Mouse (Mus musculus) gastrocnemius, postnatal 25 days (tissue): ENCODE data around the gene Pold1. TPM values are rescaled to one million over a fixed set of nuclear protein-coding genes. Genes with fewer than 3 reads are reported as not detected.

ENCODE experiments used
- DNase-seq: peaks from one replicate; pipeline ENCODE4 v3.0.0; 2022
- long read RNA-seq, 2 experiments: library from polyadenylated mRNA; stranded (forward); transcript quantifications; one replicate each; pipeline ENCODE4 v2.0.0; 2021
- total RNA-seq, 2 experiments: library from RNA; stranded (reverse); gene quantifications; 1 replicate in 1 of 2; 2 replicates in 1 of 2; pipeline ENCODE4 v1.2.3; 2021

Pold1 gene
- total RNA-seq: 1 to 10 TPM; 4.7 to 5.2 TPM
- long read RNA-seq, experiment 1: 0 reads
- long read RNA-seq, experiment 2, partial matches to known transcripts: 0 of 2 reads
- long read RNA-seq, experiment 2, other reads (novel, unspliced or antisense): 0 of 2 reads

DNA sequence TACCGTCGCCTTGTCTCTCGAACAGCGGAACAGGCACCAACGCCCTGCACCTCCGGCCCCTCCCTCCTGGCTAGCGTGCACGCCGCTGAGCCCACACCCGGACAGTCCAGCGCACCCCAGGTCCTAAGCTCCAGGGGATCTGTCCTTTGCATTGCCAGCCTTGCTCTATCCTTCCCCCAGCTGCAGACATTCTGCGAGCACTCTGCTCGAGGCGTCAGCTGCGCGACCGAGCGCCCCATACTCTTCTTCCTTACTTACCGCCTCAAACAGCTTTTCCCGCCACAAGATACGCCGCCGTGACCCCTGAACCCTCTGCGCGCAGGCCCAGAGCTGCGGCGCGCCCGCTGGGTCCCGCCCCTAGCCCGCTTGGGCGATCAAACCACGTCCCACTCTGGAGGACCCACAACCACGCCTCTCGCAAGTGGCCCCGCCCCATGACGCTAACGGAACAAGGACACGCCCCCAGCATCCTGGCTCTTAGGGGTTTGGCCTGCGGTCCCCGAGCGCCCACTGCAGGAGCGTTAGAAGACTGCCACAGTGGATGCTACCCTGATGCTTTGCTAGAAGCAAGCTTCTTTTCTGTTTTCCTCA lies at the start of gene Pold1:
Gene Pold1 (minus strand): TSS at position 353 of the 591 bp plus-strand sequence.
- peak; percentile 99 for DNase-seq

DNA sequence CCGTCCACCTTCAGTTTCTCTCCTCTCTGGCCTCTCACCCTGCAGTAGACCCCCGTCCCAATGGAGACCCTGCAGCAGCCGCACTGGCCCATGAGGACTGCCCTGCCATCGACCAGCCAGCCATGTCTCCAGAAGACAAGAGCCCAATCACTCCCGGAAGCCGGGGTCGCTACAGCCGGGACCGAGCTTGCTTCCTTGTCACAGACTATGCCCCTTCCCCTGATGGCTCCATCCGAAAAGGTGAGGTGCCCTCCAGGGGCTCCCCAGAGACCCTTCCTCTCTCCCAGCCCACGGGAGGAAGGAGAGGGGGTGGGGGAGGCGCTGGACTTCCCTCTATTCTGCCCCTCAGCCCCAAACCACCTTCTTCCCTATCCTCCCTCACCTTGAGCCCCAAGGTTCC lies 49.7 kb upstream of the Pold1 start:
- DNase-seq: no peak

DNA sequence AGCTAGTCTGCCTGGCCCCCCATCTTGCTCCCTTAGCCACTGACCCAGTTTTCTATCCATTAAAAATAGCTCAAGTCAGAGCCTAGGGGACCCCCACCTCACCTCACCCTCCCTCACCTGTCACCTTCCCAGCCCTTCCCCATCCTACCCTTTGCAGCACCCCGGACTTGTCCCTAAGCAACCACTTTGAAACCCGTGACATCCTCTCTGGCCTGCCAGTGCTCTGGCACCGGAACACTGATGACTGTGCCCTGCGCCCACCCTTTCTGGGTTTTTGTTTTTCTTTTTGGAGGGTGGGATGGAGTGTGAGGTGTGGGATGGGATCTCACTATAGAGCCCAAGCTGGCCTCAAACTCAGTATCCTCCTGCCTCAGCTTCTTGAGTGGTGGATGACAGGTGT lies 49.0 kb upstream of the Pold1 start:
- DNase-seq: no peak

DNA sequence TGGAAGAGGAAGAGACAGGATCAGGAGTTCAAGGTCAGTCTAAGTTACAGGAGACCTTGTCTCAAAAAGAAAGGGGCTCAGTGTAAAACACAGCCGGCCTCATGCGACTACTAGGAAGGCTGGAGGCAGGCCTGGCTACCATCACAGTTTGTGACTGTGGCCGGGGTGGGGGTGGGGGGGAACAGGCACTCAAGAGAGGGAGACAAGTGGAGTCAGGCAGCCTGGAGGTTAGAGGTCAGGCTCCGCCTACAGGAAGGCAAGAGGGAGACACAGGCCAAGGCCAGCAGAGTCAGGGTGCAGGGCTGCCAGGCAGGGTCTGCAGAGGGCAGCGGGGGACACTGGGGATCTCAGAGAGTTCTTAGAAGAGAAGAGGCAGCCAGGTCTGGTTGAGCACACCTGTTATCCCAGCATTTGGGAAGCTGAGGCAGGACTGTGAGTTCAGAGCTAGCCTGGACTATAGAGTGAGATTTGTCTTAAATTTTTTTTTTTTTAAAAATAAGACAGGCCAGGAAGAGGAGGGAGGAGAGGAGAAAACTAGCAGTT lies 48.4 kb upstream of the Pold1 start:
- DNase-seq: no peak

DNA sequence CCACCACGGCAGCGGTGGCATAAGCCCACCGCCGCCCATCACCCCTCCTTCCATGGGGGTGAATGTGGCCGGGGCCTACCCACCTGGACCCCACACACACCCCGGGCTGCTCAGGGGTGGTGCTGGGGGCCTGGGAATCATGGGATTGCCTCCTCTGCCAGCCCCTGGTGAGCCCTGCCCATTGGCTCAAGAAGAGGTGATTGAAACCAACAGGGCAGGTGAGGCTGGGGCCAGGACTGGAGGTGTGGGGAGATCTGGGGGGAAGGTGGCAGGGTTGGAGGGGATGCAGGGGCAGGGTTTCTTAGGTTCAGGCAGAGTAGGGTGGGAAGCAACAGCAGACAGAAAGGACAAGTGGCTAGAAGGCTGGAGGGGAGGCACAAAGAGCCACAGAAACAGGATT lies 47.4 kb upstream of the Pold1 start:
- no peak for DNase-seq

DNA sequence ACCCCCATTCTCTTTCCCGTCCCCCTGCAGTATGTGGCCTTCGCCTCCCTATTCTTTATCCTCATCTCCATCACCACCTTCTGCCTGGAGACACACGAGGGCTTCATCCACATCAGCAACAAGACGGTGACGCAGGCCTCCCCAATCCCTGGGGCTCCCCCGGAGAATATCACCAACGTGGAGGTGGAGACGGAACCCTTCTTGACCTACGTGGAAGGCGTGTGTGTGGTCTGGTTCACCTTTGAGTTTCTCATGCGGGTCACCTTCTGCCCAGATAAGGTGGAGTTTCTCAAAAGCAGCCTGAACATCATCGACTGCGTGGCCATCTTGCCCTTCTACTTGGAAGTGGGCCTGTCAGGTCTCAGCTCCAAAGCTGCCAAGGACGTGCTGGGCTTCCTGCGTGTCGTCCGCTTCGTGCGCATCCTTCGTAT lies 46.5 kb upstream of the Pold1 start:
- DNase-seq: no peak

DNA sequence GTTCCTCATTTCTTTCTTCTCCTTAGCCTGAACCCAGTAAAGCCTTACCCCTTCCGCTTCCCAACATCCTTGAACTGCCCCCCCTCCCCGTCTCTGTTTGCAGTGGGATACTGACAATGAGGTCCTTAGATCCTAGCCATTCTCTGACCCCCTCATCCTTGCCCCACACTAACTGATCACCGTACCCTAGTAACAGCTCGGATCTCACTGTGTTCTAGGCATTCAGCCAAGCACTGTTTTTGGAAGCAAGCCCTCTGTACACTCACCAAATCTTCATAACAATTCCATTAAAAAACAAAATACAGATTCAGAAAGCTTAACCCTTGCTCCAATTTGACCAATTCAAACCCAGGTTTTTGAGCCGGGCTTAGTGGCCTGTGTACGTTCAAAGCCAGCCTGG lies 45.6 kb upstream of the Pold1 start:
- DNase-seq: no peak

DNA sequence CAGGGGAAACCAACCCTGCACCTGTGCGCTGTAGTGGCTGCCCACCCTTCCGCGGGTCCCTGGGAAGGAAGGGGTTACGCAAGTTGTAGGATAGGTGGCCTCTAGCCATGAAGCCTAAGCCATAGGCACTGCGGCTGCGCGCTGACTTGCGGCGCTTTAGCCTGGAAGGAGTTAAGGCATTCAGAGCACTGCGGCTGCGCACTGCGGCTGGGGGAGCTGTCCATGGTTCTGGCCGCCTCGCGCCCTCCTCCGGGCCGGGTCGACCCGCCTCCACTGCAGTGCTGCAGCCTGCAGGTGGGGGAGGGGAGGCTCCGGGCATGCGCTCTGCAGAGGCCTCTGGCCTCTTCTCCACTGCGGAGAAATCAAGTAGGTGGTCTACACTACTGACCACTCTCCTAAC lies 45.1 kb upstream of the Pold1 start:
- peak; percentile 64 for DNase-seq

DNA sequence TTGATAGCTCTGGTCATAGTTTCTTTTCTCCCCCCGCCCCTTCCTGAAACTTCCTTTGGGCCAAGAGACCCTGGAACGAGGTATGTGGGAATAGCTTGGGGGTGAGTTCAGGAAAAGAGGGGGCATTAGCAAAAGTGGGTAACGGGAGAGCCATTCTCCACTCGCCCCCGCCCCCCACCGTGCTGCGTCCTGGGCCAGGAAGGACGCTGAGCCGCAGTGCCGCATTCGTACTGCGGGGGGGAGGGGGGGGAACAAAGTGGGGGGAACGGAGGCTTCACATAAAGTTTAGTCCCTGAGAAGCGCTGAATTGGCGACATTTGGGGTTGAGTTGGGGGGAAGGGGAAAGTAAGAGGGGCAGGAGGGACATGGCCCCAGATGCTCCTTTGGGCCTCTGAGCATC lies 44.4 kb upstream of the Pold1 start:
- DNase-seq: no peak

DNA sequence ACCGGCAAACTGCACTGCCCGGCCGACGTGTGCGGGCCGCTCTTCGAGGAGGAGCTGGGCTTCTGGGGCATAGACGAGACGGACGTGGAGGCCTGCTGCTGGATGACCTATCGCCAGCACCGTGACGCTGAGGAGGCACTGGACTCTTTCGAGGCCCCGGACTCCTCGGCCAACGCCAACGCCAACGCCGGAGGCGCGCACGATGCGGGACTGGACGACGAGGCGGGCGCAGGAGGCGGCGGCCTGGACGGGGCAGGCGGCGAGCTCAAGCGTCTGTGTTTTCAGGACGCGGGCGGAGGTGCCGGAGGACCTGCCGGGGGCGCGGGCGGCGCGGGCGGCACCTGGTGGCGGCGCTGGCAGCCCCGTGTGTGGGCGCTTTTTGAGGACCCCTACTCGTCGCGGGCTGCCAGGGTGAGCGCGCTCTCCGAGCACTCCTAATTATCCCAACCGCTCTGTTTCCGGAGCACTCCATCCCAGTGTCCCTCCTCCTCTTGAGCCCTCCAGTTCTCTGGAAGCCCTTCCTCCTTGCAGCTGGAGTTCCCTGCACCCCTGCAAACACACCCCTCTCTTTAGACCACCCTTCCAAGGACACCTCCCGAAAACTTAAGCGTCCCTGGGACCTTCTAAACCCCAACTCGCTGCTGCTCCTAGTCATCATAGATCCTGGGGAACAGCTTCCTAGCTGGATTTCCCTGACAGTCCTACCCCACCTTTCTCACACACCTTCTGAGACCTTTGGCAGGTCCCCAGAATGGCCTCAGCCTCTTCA lies 42.9 kb upstream of the Pold1 start:
- DNase-seq: no peak

DNA sequence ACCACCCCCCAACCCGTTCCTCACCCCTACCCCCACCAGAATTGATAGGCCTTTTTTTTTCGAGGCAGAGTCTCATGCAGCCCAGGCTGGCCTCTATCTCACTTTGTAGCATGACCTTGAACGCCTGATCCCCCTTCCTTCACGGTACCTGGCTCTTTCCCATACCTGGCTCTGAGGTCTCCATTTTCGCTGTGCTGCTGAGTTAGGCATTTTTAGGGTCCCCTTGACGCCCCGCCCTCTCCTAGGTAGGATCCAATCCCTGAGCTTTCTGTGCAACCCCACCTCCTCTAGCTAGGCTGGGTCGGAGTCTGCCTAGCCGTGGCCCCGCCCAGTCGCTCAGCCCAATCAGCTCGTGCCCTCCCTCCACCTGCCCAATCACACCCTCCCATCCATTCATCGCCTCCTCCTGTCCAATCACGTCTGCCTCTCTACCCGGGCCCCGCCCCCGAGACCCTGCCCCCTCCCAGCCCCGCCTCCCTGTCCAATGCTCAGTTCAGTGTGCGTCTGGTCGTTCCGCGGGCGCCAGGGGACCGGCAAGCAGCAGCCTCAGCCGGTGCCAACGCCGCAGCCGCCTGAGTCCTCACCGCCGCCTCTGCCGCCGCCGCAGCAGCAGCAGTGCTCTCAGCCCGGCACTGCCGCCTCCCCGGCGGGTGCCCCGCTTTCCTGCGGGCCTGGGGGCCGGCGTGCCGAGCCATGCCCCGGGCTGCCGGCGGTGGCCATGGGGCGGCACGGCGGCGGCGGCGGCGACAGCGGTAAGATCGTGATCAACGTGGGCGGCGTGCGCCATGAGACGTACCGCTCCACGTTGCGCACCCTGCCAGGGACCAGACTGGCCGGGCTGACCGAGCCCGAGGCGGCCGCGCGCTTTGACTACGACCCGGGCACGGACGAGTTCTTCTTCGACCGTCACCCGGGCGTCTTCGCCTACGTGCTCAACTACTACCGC lies 42.0 kb upstream of the Pold1 start, which contains the start of gene Kcnc3:
Gene Kcnc3 (plus strand): TSS at position 263 of the 946 bp plus-strand sequence.
- DNase-seq: peak; percentile 91

DNA sequence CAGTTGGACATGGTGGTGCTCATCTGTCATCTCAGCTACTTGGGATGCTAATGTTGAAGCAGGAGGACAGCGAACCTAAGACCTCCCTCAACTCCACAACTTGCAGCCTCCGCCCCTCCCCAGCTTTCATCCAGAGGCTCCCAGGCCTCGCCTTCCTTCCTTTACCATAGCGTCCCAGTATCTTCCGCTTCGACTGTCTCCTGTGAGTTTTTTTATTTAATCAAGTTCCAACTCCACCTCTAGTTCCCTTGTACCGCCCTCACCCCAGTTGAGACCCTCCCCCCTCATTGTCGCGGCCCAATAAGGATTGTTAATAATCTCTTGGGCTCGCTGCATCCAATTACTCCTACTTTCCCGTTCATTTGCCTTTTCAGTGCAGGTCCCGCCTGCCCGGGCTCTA lies 41.3 kb upstream of the Pold1 start:
- no peak for DNase-seq

DNA sequence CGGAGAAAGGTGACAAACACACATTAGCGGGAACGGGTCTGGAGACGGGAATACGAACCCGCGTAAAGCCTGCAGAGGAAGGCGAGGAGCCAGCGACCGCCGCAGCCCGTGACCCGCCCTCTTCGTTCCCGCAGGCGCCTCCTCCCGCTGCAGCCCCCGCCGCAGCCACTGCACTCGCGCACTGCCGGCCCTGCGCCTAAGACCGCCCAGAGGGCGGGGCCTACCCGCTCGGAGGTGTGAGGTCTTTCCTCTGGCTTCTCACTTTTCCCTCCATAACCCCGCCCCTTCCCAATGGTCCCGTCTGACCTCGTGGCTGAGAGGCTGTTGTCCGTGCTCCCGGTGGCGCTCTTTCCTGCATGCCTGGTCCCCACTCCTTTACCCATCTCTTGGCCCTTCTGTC lies 40.5 kb upstream of the Pold1 start:
- peak; percentile 76 for DNase-seq

DNA sequence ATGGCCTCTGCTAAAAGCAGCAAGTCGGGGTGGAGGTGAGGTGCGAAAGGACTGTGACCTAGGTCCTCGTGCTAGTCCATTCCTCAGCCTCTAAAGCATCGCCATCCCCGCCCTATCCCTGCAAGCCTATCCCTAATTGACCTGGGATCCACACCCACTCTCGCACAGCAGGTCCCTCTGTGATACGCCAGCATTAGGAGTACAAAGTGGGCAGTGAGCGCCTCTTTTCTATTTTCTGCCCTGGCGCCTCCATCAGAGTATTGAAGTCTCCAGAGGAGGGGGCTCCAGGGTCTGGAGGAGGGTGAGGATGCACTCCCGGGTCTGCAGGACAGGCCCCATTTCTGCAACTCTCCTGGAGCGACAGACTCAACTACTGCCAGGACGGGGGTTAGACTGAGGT lies 39.7 kb upstream of the Pold1 start:
- DNase-seq: no peak

DNA sequence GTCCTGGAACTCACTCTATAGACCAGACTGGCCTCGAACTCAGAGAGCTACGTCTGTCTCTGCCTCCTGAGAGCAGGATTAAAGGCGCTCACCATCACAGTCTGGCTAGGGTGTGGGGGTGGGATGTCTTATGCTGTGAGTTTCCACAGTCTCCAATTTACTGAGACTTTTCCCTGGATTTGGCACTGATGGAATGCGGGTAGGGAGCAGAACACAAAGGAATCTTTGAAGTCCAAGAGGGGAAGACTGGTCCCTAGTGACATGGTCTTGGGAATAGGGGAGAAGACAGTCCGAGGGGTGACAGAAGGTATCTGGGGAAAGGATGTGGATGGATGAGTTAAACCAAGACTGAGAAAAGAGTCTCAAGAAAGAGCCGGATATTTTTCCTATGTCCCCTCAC lies 39.0 kb upstream of the Pold1 start:
- no peak for DNase-seq

DNA sequence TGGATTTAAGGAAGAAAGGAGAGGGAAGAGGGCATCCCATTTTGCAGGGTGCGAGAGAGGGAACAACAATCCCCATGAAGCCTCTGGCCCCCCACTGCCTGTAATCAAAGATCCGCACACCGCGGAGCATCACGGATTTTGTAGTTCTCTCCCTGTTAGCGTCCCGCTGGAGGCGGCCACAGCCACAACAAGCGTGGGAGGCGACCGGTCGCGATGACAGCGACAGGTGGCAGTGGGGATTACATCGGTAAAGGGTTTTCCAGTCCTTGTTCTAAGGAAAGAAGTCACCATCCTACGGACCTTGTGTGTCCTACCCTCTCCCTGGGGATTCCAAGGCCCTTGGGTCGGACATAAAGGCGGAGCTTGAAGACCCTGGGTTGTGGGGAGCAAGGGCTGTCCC lies 38.3 kb upstream of the Pold1 start:
- DNase-seq: no peak

DNA sequence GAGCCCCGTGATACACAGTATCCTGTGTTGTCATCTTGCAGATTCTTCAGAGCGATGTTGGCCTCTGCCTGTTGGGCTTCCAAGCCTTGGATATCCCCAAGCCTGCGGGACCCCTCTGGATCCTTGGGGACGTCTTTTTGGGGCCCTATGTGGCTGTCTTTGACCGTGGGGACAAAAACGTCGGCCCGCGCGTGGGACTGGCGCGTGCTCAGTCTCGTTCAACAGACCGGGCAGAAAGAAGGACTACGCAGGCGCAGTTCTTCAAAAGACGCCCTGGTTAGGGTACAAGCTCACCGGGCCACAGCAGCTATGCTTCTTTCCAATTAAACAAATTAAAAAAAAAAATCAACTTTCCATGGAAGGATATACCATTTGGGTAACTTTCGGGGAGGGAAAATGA lies 37.9 kb upstream of the Pold1 start:
- no peak for DNase-seq

DNA sequence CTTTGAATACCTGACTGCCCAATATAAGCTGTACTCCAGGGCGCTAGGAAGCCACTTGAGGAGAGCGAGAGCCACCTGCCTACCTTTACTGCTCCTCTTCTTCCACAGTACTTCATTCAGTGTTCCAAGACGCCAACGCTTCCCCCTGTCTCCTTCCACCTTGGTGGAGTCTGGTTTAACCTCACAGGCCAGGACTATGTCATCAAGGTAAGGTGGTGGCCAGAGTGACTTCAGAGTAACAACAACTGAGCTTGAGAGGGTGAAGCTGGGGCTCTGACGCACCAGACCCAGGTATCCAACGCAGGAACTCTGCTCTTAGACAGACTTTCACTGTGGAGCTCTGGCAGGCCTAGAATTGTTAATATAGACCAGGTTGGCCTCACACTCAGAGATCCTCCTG lies 37.0 kb upstream of the Pold1 start:
- DNase-seq: no peak

DNA sequence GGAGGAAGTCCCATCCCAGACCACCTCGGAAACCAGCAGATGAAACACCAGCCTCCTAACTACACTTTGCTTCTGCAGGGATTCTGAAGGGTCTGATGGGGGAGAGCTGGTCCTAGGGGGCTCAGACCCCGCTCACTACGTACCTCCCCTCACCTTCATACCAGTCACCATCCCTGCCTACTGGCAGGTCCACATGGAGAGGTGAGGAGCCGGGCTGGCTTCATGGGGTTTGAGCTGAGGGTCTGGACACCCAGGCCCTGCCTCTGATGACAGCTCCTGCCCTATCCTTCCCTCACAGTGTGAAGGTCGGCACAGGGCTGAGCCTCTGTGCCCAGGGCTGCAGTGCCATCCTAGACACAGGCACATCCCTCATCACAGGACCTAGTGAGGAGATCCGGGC lies 36.3 kb upstream of the Pold1 start:
- no peak for DNase-seq

DNA sequence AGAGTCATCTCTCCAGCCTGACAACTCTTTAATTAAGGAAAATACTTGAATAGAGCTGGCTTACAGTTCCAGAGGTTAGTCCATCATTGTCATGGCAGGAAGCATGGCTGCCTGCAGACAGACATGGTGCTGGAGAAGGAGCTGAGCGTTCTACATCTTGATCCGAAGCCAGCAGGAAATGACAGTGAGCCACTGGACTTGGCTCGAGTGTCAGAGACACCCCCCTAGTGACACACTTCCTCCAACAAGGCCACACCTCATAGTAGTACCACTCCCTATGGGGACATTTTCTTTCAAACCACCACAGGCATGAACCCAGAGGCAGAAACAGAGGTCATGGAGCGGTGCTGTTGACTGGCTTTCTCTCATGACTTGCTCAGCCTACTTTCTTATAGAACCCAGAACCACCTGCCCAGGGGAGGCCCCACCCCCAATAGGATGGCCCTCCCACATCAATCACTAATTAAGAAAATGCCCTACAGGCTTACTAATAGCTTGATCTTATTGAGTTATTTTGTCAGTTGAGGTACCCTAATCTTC lies 35.7 kb upstream of the Pold1 start:
- no peak for DNase-seq

DNA sequence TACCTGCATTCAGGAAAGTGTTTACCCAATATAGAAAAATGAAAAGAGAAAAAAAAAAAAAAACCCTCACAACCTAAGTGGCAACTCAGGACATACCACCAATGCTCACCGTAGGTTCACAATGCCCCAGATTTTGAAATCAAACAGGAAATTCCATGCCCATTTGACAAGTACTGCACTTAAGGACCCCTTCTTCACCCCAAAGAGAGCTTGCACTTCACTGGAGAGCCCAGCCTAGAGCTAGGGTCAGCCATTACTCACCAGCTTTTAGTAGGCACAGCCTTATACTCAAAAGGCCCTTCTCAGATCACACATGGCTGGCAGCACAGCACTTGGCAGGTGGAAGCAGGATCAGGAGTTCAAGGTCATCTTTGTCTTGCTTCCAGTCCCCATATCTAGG lies 34.5 kb upstream of the Pold1 start:
- no peak for DNase-seq

DNA sequence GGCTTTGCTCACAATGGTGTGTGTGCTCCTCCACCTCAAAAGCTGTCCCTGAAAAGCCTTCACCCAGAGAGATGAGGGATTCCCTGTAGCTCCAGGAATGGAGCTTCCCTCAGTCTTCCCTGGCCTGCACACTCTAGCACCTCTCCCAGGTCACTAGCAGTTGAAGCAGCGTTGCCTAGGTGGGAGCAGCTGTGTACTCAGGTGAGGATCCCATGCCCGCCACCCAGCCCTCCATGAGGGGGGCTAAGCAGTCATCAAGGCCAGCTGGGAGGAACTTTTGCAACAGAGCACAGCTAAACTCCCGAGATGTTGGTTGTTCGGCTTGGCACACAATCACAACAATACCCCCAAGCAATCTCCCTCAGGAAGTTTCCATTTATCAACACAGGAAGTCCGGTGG lies 34.1 kb upstream of the Pold1 start:
- no peak for DNase-seq
